Mouse (Mus musculus): ENCODE results near the gene Taf10. TPM values are rescaled to one million over a fixed set of nuclear protein-coding genes. Genes with fewer than 3 reads are reported as not detected.

Gene Taf10
- total and polyA plus RNA-seq, 2 experiments from 2014 or later: 86.5 to 99.9 TPM

- no peaks in the 10 kb centered on the region for H3K27me3 ChIP-seq (ENCODE audit: insufficient read depth, low read length)
- TF ChIP-seq CTCF (IDR thresholded peaks at IDR 0.05; ENCODE audit: low read depth): no peak
- 41% methylated on average over 4 of the region's 4 CpGs for WGBS
- H3K27ac ChIP-seq (ENCODE audit: low read depth, low read length): no peak overlapping the region
- DNase-seq: no peak
- no peak for ATAC-seq
- no peak overlapping the region for H3K9ac ChIP-seq
- H3K36me3 ChIP-seq (ENCODE audit: insufficient read depth): peaks cover 45% of the 10 kb centered on the region
- peaks cover 30% of the 10 kb centered on the region for H3K4me1 ChIP-seq (ENCODE audit: insufficient read depth)
- no peak overlapping the region for H3K4me3 ChIP-seq (ENCODE audit: low read depth, low read length)
- no peaks in the 10 kb centered on the region for H3K9me3 ChIP-seq (ENCODE audit: low read length)
- H3K4me2 ChIP-seq (ENCODE audit: low read depth): peak overlapping the region; percentile 83; the same call in 1 of the 2 replicates
Observed at GRCm38 (mm10) chr7:105783861-105784260, 39.7 kb upstream of the Taf10 start.

DNA sequence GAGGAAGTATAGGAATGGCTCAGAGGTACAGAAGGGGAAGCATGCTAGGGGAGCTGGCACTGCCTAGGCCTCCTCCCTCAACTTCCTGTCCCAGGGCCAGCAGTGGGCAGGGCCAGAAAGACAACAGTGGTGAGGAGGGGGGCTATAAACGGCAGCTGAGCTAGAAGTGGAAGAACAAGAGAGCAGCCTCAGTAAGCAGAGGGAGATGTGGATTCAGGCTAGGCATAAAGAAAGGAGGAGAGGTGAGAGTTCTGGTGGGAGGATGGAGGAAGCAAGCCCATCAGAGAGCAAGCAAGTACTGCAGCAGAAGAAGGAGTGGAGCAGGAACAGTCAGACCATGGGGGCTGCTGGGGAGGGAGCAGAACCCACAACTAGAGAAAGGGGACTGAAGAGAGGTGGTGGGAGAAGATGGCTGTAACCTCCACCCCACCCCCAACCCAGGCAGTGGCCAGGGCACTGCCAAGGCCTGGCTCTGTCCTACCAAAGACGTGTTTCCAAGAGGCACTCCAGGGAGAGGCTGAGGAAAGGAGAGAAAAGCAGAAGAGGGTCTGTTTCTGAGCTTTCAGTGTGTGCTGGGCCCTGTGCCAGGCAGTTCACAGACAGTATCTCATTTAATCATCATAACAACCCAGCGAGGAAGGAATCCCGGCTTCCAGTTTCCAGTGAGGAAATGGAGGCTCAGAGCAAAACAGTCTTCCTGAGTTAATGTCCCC is 34.5 kb upstream of the Taf10 start:
- no peak overlapping the region for H3K4me3 ChIP-seq (ENCODE audit: low read depth, low read length)
- ATAC-seq (peak; percentile 64), DNase-seq (no peak)
- peak overlapping the region; percentile 18; the same call in 1 of the 2 replicates for H3K9ac ChIP-seq
- H3K36me3 ChIP-seq (ENCODE audit: insufficient read depth): peaks cover 51% of the 10 kb centered on the region
- no peaks in the 10 kb centered on the region for H3K9me3 ChIP-seq (ENCODE audit: low read length)
- no peak for TF ChIP-seq CTCF (IDR thresholded peaks at IDR 0.05; ENCODE audit: low read depth)
- 18% methylated on average over 4 of the region's 4 CpGs for WGBS
- no peaks in the 10 kb centered on the region for H3K27me3 ChIP-seq (ENCODE audit: insufficient read depth, low read length)
- H3K27ac ChIP-seq (ENCODE audit: low read depth, low read length): peak overlapping the region; percentile 57
- peak overlapping the region; percentile 1; the same call in 1 of the 2 replicates for H3K4me2 ChIP-seq (ENCODE audit: low read depth)
- peaks cover 18% of the 10 kb centered on the region for H3K4me1 ChIP-seq (ENCODE audit: insufficient read depth)

- 63% methylated on average over 13 of the region's 13 CpGs for WGBS
- ATAC-seq (peak; percentile 32), DNase-seq (no peak)
- 0 out of 2 replicates have a peak overlapping the region, but pooled peaks have one; percentile 57 for H3K27ac ChIP-seq (ENCODE audit: low read depth, low read length)
- TF ChIP-seq CTCF (IDR thresholded peaks at IDR 0.05; ENCODE audit: low read depth): no peak
- H3K4me3 ChIP-seq (ENCODE audit: low read depth, low read length): no peak overlapping the region
- H3K36me3 ChIP-seq (ENCODE audit: insufficient read depth): peaks cover 51% of the 10 kb centered on the region
- no peaks in the 10 kb centered on the region for H3K27me3 ChIP-seq (ENCODE audit: insufficient read depth, low read length)
- 0 out of 2 replicates have a peak overlapping the region, but pooled peaks have one; percentile 18 for H3K9ac ChIP-seq
- no peaks in the 10 kb centered on the region for H3K9me3 ChIP-seq (ENCODE audit: low read length)
- H3K4me2 ChIP-seq (ENCODE audit: low read depth): peak overlapping the region; percentile 1; the same call in 1 of the 2 replicates
- H3K4me1 ChIP-seq (ENCODE audit: insufficient read depth): peaks cover 17% of the 10 kb centered on the region
Observed at GRCm38 (mm10) chr7:105777797-105778552, 33.8 kb upstream of the Taf10 start.

- Histone ChIP-seq H3K4me3 (ENCODE audit: low read depth, low read length) (no peak overlapping the region), H3K9me3 (ENCODE audit: low read length) (no peaks in the 10 kb centered on the region), H3K4me2 (ENCODE audit: low read depth) (no peak overlapping the region), H3K27me3 (ENCODE audit: insufficient read depth, low read length) (no peaks in the 10 kb centered on the region), H3K9ac (no peak overlapping the region), H3K27ac (ENCODE audit: low read depth, low read length) (no peak overlapping the region), H3K36me3 (ENCODE audit: insufficient read depth) (peaks cover 51% of the 10 kb centered on the region), H3K4me1 (ENCODE audit: insufficient read depth) (peaks cover 17% of the 10 kb centered on the region)
- 98% methylated on average over 1 of the region's 1 CpGs for WGBS
- no peak for TF ChIP-seq CTCF (IDR thresholded peaks at IDR 0.05; ENCODE audit: low read depth)
- DNase-seq (no peak), ATAC-seq (no peak)
Observed at GRCm38 (mm10) chr7:105777316-105777715, 33.2 kb upstream of the Taf10 start.

- Histone ChIP-seq H3K4me3 (ENCODE audit: low read depth, low read length) (no peak overlapping the region), H3K27ac (ENCODE audit: low read depth, low read length) (no peak overlapping the region), H3K4me1 (ENCODE audit: insufficient read depth) (peaks cover 17% of the 10 kb centered on the region), H3K9me3 (ENCODE audit: low read length) (no peaks in the 10 kb centered on the region), H3K36me3 (ENCODE audit: insufficient read depth) (peaks cover 52% of the 10 kb centered on the region), H3K9ac (no peak overlapping the region), H3K4me2 (ENCODE audit: low read depth) (no peak overlapping the region), H3K27me3 (ENCODE audit: insufficient read depth, low read length) (no peaks in the 10 kb centered on the region)
- no peak for TF ChIP-seq CTCF (IDR thresholded peaks at IDR 0.05; ENCODE audit: low read depth)
- DNase-seq: no peak
- WGBS: 77% methylated on average over 2 of the region's 2 CpGs
- no peak for ATAC-seq
Observed at GRCm38 (mm10) chr7:105776026-105776425, 31.9 kb upstream of the Taf10 start.

GRCm38 (mm10) chr7:105774661-105775060 is 30.5 kb upstream of the Taf10 start:
- no peaks in the 10 kb centered on the region for H3K9me3 ChIP-seq (ENCODE audit: low read length)
- peaks cover 17% of the 10 kb centered on the region for H3K4me1 ChIP-seq (ENCODE audit: insufficient read depth)
- no peak for TF ChIP-seq CTCF (IDR thresholded peaks at IDR 0.05; ENCODE audit: low read depth)
- WGBS: 34% methylated on average over 8 of the region's 8 CpGs
- no peak overlapping the region for H3K4me2 ChIP-seq (ENCODE audit: low read depth)
- H3K27me3 ChIP-seq (ENCODE audit: insufficient read depth, low read length): no peaks in the 10 kb centered on the region
- H3K36me3 ChIP-seq (ENCODE audit: insufficient read depth): peaks cover 51% of the 10 kb centered on the region
- no peak overlapping the region for H3K9ac ChIP-seq
- no peak overlapping the region for H3K4me3 ChIP-seq (ENCODE audit: low read depth, low read length)
- DNase-seq (no peak), ATAC-seq (no peak)
- no peak overlapping the region for H3K27ac ChIP-seq (ENCODE audit: low read depth, low read length)

- Histone ChIP-seq H3K4me2 (ENCODE audit: low read depth) (no peak overlapping the region), H3K27me3 (ENCODE audit: insufficient read depth, low read length) (no peaks in the 10 kb centered on the region)
Observed at GRCm38 (mm10) chr7:105773041-105773440, 28.9 kb upstream of the Taf10 start.

More at GRCm38 (mm10) chr7:105773041-105773440, 28.9 kb upstream of the Taf10 start:
- ATAC-seq (no peak), DNase-seq (no peak)
- TF ChIP-seq CTCF (IDR thresholded peaks at IDR 0.05; ENCODE audit: low read depth): no peak
- peaks cover 13% of the 10 kb centered on the region for H3K4me1 ChIP-seq (ENCODE audit: insufficient read depth)
- H3K27ac ChIP-seq (ENCODE audit: low read depth, low read length): no peak overlapping the region
- H3K4me3 ChIP-seq (ENCODE audit: low read depth, low read length): no peak overlapping the region
- WGBS: 87% methylated on average over 5 of the region's 5 CpGs
- H3K36me3 ChIP-seq (ENCODE audit: insufficient read depth): peaks cover 54% of the 10 kb centered on the region
- no peaks in the 10 kb centered on the region for H3K9me3 ChIP-seq (ENCODE audit: low read length)
- no peak overlapping the region for H3K9ac ChIP-seq

Data from forebrain, postnatal 0 days (tissue).